Mouse (Mus musculus) frontal cortex, postnatal 36 days (tissue): Measurements from ENCODE around the gene Napsa.
A peak's percentile ranks its signal among the peaks of the same experiment; 100 is the strongest.

Experiments
- DNase-seq, 2 experiments: peaks; one replicate each; pipeline ENCODE4 v3.0.0; 2022; ENCODE audit warnings: low spot score in 2 of 2

Gene Napsa

DNA sequence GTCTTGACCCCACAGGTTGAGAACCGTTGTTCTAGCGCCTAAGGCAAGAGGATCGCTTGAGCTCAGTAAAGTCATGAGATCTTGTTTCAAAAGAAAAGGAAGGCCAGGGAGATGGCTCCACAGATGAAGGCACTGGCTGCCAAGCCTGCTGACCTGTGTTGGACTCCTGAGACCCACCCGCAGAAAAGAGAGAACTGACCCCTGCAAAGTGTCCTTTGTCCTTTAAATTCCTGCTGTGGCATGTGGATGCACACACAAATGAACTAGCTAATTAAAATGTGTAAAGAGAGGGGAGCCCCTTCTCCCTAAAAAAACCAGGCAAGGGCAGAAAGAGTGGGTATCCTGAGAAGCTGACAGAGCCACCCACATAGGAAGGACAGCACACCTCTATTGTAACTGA, 369 bp upstream of the Napsa start:
- no peak for DNase-seq

DNA sequence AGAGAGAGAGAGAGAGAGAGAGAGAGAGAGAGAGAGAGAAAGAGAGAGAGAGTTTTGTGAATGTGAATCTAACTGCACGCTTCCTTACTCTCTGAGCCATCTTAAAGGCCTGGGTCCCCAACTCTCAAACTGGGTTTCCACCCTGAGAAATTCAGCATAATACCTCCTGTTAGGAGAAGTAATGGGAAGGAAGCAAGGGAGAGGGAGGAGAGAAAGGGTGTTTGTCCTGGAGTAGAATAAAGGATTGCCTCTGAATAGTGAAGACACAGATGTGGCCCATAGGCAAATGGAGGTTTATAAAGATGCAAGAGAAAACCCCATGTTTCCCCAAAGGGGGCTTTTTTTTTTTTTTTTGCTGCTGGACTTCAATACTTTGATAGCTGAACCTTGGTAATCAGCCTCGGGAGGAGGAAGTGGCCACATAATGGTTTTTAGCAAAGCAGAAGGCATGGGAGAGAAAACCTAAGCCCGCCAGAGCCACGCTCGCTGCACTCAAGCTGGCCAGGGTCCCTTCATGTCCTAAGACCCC, 840 bp downstream of the Napsa start:
- DNase-seq, result no peak

DNA sequence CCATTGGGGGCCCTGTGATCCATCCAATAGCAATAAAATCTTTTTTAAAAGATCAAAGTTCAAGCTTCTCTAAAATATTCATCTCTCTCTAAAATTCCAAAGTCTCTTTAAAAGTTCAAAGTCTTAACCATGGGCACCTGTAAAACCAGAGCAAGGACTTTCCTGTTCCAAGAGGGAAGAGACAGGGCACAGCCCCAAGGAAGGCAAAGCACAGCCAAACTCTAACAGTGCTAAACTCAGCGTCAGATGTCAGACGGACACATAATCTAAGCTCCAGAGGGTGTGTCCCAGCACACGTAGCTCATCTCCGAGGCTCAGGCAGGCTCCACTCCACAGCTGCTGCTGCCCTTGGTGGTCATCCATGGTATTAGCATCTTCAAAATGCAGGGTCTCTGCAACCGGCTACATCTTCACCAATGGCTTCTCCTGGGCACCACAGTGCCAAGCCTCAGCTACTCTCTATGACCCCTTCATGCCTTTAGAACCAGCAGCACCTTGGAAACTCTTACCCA, 4.2 kb downstream of the Napsa start:
- DNase-seq, result no peak

DNA sequence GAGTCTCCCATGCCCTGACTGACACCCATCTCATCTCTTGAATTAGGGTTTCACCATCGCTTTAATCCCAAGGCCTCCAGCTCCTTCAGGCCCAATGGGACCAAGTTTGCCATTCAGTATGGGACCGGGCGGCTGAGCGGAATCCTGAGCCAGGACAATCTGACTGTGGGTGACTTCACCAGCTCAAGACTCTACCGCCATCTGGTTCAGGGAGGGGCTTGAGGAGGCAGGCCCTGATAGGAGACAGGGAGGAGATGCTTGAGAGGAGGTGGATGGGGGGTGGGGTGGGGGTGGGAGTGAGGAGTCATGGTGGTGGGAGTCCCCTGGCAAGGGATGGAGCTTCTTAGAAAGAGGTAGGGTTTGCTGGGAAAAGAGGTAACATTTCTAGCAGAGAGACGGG, 9.5 kb downstream of the Napsa start:
- DNase-seq, result no peak

DNA sequence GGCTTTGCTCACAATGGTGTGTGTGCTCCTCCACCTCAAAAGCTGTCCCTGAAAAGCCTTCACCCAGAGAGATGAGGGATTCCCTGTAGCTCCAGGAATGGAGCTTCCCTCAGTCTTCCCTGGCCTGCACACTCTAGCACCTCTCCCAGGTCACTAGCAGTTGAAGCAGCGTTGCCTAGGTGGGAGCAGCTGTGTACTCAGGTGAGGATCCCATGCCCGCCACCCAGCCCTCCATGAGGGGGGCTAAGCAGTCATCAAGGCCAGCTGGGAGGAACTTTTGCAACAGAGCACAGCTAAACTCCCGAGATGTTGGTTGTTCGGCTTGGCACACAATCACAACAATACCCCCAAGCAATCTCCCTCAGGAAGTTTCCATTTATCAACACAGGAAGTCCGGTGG, 10.5 kb downstream of the Napsa start:
- no peak for DNase-seq

DNA sequence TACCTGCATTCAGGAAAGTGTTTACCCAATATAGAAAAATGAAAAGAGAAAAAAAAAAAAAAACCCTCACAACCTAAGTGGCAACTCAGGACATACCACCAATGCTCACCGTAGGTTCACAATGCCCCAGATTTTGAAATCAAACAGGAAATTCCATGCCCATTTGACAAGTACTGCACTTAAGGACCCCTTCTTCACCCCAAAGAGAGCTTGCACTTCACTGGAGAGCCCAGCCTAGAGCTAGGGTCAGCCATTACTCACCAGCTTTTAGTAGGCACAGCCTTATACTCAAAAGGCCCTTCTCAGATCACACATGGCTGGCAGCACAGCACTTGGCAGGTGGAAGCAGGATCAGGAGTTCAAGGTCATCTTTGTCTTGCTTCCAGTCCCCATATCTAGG, 11.0 kb downstream of the Napsa start:
- no peak for DNase-seq

DNA sequence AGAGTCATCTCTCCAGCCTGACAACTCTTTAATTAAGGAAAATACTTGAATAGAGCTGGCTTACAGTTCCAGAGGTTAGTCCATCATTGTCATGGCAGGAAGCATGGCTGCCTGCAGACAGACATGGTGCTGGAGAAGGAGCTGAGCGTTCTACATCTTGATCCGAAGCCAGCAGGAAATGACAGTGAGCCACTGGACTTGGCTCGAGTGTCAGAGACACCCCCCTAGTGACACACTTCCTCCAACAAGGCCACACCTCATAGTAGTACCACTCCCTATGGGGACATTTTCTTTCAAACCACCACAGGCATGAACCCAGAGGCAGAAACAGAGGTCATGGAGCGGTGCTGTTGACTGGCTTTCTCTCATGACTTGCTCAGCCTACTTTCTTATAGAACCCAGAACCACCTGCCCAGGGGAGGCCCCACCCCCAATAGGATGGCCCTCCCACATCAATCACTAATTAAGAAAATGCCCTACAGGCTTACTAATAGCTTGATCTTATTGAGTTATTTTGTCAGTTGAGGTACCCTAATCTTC, 12.2 kb downstream of the Napsa start:
- no peak for DNase-seq

DNA sequence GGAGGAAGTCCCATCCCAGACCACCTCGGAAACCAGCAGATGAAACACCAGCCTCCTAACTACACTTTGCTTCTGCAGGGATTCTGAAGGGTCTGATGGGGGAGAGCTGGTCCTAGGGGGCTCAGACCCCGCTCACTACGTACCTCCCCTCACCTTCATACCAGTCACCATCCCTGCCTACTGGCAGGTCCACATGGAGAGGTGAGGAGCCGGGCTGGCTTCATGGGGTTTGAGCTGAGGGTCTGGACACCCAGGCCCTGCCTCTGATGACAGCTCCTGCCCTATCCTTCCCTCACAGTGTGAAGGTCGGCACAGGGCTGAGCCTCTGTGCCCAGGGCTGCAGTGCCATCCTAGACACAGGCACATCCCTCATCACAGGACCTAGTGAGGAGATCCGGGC, 12.7 kb downstream of the Napsa start:
- no peak for DNase-seq

DNA sequence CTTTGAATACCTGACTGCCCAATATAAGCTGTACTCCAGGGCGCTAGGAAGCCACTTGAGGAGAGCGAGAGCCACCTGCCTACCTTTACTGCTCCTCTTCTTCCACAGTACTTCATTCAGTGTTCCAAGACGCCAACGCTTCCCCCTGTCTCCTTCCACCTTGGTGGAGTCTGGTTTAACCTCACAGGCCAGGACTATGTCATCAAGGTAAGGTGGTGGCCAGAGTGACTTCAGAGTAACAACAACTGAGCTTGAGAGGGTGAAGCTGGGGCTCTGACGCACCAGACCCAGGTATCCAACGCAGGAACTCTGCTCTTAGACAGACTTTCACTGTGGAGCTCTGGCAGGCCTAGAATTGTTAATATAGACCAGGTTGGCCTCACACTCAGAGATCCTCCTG, 13.4 kb downstream of the Napsa start:
- no peak for DNase-seq

DNA sequence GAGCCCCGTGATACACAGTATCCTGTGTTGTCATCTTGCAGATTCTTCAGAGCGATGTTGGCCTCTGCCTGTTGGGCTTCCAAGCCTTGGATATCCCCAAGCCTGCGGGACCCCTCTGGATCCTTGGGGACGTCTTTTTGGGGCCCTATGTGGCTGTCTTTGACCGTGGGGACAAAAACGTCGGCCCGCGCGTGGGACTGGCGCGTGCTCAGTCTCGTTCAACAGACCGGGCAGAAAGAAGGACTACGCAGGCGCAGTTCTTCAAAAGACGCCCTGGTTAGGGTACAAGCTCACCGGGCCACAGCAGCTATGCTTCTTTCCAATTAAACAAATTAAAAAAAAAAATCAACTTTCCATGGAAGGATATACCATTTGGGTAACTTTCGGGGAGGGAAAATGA, 14.3 kb downstream of the Napsa start:
- peak; percentile 79 to 85 for DNase-seq

DNA sequence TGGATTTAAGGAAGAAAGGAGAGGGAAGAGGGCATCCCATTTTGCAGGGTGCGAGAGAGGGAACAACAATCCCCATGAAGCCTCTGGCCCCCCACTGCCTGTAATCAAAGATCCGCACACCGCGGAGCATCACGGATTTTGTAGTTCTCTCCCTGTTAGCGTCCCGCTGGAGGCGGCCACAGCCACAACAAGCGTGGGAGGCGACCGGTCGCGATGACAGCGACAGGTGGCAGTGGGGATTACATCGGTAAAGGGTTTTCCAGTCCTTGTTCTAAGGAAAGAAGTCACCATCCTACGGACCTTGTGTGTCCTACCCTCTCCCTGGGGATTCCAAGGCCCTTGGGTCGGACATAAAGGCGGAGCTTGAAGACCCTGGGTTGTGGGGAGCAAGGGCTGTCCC, 14.8 kb downstream of the Napsa start:
- peak; percentile 83 to 88 for DNase-seq

DNA sequence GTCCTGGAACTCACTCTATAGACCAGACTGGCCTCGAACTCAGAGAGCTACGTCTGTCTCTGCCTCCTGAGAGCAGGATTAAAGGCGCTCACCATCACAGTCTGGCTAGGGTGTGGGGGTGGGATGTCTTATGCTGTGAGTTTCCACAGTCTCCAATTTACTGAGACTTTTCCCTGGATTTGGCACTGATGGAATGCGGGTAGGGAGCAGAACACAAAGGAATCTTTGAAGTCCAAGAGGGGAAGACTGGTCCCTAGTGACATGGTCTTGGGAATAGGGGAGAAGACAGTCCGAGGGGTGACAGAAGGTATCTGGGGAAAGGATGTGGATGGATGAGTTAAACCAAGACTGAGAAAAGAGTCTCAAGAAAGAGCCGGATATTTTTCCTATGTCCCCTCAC, 15.5 kb downstream of the Napsa start:
- DNase-seq, result no peak

DNA sequence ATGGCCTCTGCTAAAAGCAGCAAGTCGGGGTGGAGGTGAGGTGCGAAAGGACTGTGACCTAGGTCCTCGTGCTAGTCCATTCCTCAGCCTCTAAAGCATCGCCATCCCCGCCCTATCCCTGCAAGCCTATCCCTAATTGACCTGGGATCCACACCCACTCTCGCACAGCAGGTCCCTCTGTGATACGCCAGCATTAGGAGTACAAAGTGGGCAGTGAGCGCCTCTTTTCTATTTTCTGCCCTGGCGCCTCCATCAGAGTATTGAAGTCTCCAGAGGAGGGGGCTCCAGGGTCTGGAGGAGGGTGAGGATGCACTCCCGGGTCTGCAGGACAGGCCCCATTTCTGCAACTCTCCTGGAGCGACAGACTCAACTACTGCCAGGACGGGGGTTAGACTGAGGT, 16.2 kb downstream of the Napsa start:
- DNase-seq, result peak in 1 of 2 experiments; percentile 19

DNA sequence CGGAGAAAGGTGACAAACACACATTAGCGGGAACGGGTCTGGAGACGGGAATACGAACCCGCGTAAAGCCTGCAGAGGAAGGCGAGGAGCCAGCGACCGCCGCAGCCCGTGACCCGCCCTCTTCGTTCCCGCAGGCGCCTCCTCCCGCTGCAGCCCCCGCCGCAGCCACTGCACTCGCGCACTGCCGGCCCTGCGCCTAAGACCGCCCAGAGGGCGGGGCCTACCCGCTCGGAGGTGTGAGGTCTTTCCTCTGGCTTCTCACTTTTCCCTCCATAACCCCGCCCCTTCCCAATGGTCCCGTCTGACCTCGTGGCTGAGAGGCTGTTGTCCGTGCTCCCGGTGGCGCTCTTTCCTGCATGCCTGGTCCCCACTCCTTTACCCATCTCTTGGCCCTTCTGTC, 17.0 kb downstream of the Napsa start:
- DNase-seq, result peak; percentile 74 to 75

DNA sequence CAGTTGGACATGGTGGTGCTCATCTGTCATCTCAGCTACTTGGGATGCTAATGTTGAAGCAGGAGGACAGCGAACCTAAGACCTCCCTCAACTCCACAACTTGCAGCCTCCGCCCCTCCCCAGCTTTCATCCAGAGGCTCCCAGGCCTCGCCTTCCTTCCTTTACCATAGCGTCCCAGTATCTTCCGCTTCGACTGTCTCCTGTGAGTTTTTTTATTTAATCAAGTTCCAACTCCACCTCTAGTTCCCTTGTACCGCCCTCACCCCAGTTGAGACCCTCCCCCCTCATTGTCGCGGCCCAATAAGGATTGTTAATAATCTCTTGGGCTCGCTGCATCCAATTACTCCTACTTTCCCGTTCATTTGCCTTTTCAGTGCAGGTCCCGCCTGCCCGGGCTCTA, 17.8 kb downstream of the Napsa start:
- peak in 1 of 2 experiments; percentile 36 for DNase-seq

DNA sequence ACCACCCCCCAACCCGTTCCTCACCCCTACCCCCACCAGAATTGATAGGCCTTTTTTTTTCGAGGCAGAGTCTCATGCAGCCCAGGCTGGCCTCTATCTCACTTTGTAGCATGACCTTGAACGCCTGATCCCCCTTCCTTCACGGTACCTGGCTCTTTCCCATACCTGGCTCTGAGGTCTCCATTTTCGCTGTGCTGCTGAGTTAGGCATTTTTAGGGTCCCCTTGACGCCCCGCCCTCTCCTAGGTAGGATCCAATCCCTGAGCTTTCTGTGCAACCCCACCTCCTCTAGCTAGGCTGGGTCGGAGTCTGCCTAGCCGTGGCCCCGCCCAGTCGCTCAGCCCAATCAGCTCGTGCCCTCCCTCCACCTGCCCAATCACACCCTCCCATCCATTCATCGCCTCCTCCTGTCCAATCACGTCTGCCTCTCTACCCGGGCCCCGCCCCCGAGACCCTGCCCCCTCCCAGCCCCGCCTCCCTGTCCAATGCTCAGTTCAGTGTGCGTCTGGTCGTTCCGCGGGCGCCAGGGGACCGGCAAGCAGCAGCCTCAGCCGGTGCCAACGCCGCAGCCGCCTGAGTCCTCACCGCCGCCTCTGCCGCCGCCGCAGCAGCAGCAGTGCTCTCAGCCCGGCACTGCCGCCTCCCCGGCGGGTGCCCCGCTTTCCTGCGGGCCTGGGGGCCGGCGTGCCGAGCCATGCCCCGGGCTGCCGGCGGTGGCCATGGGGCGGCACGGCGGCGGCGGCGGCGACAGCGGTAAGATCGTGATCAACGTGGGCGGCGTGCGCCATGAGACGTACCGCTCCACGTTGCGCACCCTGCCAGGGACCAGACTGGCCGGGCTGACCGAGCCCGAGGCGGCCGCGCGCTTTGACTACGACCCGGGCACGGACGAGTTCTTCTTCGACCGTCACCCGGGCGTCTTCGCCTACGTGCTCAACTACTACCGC, 18.5 kb downstream of the Napsa start, which contains the start of gene Kcnc3:
Gene Kcnc3, plus strand, starts transcription at position 263 of the 946 bp plus-strand sequence.
- peak; percentile 91 to 94 for DNase-seq

DNA sequence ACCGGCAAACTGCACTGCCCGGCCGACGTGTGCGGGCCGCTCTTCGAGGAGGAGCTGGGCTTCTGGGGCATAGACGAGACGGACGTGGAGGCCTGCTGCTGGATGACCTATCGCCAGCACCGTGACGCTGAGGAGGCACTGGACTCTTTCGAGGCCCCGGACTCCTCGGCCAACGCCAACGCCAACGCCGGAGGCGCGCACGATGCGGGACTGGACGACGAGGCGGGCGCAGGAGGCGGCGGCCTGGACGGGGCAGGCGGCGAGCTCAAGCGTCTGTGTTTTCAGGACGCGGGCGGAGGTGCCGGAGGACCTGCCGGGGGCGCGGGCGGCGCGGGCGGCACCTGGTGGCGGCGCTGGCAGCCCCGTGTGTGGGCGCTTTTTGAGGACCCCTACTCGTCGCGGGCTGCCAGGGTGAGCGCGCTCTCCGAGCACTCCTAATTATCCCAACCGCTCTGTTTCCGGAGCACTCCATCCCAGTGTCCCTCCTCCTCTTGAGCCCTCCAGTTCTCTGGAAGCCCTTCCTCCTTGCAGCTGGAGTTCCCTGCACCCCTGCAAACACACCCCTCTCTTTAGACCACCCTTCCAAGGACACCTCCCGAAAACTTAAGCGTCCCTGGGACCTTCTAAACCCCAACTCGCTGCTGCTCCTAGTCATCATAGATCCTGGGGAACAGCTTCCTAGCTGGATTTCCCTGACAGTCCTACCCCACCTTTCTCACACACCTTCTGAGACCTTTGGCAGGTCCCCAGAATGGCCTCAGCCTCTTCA, 19.4 kb downstream of the Napsa start:
- DNase-seq, result no peak

DNA sequence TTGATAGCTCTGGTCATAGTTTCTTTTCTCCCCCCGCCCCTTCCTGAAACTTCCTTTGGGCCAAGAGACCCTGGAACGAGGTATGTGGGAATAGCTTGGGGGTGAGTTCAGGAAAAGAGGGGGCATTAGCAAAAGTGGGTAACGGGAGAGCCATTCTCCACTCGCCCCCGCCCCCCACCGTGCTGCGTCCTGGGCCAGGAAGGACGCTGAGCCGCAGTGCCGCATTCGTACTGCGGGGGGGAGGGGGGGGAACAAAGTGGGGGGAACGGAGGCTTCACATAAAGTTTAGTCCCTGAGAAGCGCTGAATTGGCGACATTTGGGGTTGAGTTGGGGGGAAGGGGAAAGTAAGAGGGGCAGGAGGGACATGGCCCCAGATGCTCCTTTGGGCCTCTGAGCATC, 20.9 kb downstream of the Napsa start:
- no peak for DNase-seq

DNA sequence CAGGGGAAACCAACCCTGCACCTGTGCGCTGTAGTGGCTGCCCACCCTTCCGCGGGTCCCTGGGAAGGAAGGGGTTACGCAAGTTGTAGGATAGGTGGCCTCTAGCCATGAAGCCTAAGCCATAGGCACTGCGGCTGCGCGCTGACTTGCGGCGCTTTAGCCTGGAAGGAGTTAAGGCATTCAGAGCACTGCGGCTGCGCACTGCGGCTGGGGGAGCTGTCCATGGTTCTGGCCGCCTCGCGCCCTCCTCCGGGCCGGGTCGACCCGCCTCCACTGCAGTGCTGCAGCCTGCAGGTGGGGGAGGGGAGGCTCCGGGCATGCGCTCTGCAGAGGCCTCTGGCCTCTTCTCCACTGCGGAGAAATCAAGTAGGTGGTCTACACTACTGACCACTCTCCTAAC, 21.6 kb downstream of the Napsa start:
- DNase-seq, result peak; percentile 87 to 91

DNA sequence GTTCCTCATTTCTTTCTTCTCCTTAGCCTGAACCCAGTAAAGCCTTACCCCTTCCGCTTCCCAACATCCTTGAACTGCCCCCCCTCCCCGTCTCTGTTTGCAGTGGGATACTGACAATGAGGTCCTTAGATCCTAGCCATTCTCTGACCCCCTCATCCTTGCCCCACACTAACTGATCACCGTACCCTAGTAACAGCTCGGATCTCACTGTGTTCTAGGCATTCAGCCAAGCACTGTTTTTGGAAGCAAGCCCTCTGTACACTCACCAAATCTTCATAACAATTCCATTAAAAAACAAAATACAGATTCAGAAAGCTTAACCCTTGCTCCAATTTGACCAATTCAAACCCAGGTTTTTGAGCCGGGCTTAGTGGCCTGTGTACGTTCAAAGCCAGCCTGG, 22.1 kb downstream of the Napsa start:
- peak in 1 of 2 experiments; percentile 60 for DNase-seq

DNA sequence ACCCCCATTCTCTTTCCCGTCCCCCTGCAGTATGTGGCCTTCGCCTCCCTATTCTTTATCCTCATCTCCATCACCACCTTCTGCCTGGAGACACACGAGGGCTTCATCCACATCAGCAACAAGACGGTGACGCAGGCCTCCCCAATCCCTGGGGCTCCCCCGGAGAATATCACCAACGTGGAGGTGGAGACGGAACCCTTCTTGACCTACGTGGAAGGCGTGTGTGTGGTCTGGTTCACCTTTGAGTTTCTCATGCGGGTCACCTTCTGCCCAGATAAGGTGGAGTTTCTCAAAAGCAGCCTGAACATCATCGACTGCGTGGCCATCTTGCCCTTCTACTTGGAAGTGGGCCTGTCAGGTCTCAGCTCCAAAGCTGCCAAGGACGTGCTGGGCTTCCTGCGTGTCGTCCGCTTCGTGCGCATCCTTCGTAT, 23.0 kb downstream of the Napsa start:
- no peak for DNase-seq

DNA sequence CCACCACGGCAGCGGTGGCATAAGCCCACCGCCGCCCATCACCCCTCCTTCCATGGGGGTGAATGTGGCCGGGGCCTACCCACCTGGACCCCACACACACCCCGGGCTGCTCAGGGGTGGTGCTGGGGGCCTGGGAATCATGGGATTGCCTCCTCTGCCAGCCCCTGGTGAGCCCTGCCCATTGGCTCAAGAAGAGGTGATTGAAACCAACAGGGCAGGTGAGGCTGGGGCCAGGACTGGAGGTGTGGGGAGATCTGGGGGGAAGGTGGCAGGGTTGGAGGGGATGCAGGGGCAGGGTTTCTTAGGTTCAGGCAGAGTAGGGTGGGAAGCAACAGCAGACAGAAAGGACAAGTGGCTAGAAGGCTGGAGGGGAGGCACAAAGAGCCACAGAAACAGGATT, 23.9 kb downstream of the Napsa start:
- DNase-seq, result no peak
